Mouse (Mus musculus) erythroid progenitor cell, adult 5-6 weeks (primary cell): ENCODE measurements around the gene Nudt8. TPM values are rescaled to one million over a fixed set of nuclear protein-coding genes. Genes with fewer than 3 reads are reported as not detected.
"Not testable (repeated sequence)": the region's sequence is repeated elsewhere in the genome, so short reads cannot be mapped to it uniquely, and the experiment has no call there.

Source experiments
- ATAC-seq: replicated peaks from 2 replicates; pipeline ENCODE4 v1.8.0; 2016; ENCODE audit warnings: moderate number of reproducible peaks, mild to moderate bottlenecking, moderate TSS enrichment, inconsistent platforms; ENCODE audit not compliant: poor library complexity, low FRiP score, severe bottlenecking
- total RNA-seq, 2 experiments: library from RNA; stranded (forward) in 1 of 2; stranded (reverse) in 1 of 2; fragments of 150-400 nt in 1 of 2; fragments of 186-747, 209-891 nt in 1 of 2; gene quantifications; 2 replicates each; pipeline versions ENCODE4 v1.2.3 to v1.2.4; 2015 to 2017; ENCODE audit warnings: low replicate concordance in 2 of 2

The Nudt8 gene
- total RNA-seq, 2 experiments from 2014 or later: not detected

DNA sequence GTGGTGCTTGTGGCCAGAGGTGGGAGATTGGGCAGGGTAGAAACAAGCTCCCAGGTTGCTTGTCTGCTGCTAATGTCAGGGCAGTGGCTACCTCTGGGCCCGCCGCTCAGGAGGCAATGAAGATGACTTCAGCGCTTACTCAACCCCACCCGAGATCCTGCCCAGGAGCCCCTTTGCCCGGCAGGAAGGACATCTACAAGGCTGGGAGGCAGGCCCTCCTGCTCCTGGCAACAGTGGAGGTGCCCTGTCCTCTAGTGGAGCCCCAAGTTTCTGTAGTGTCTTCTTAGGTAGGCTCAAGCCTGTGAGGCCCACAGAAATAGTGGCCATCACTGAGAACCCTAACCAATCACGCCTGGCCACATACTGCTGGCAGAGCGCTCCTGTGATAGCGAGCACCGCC, 4.7 kb downstream of the Nudt8 start:
- ATAC-seq: no peak

DNA sequence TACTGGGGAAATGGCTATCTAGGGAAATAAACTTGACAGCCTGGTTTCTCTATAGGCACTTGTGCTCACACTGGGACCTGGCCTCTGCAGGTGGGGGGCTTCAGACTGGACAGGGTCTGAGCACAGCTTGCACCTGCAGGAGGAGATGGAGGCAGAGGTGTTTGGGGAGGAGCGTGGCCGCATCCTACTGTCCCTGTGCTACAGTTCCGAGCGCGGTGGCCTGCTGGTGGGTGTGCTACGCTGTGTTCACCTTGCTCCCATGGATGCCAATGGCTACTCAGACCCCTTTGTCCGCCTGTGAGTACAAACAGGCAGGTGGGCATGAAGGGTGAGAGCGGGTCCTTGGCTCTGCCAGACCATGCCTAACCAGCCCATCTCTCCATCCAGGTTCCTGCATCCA, 5.6 kb downstream of the Nudt8 start:
- ATAC-seq: no peak

DNA sequence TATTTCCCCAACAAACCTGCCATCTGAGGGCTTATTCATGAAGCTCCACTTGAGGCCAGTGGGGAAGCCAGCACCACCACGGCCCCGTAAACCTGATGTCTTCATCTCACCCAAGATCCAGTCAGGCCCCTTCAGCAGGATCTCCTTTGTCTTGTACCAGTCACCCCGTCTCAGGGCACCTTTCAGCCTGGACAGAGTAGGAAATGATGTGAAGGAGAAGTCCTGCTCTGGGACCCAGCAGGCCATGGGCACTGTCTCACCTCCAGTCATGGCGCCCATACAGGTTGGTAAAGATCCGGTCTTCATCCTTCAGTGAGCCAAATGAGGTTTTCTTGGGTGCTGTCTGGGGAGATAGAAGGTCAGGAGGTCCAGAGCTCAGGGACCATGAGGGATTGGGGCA, 10.7 kb downstream of the Nudt8 start:
- ATAC-seq: no peak

DNA sequence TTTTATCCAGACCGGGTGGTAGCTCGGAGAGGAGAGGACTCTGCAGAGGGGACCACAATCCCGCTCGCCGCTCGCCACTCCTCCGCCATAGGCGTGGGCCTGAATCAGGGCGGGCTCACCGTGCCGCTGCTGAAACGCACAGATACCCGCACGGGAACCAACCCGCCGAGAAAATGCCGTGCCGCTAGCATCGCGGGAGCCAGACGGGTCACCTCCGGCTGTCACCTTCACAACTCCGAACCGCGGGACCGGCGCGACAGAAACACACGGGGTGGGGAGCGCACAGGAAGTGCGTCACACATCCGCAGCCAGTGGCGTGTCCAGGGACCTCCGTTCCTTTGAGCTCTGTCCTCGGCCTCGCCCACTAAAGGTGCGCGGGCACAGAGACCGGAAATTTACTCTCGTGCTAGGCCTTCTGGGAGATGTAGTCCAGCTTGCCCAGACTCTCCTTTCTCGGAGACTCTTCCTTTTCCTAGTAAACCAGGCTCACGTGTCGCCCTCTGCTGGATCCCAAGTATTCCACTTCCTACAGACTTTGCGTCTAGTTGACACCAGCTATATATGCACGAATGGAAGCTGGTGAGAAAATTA, 12.1 kb downstream of the Nudt8 start, which contains the start of gene Ndufv1:
TSS of gene Ndufv1 (minus strand) at position 375 of the 591 bp plus-strand sequence.
- peak; percentile 94 for ATAC-seq

DNA sequence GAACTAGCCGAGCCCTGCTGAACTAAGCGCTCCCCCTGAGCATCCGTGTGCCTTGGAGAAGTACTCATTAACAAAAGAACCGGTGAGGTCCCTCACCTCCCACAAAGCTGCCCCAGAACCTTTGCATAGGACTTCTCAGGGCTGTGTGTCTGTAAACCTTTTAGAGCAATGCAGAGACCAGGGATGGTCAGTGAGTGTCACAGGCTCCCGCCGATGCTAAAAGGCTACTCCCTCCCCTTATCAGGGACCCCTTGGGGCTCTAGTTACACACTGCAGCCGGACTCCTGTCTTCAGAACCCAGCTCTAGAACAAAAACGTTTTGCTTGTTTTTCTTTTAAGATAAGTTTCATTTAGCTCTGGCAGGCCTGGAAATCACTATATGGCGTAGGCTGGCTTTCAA, 12.7 kb downstream of the Nudt8 start:
- ATAC-seq: peak; percentile 44

DNA sequence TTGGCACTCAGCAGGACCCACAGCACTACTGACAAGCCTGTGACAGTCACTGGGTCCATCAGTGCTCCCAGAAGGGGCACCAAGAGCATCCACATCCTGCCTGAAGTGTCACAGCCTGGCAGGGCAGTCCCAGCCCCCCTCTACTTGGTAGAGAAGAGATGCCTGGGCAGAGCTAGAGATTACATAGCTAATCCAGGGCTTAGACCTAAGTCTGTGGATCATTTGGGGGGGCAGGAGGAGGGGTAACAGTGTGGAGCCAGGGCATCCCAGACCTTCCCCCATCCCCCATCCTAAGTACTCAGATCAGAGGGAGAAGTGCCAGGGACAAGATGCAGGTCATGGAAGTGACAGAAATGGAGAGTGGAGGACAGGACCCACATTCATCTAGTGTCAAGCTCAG, 14.4 kb downstream of the Nudt8 start:
- no peak for ATAC-seq

DNA sequence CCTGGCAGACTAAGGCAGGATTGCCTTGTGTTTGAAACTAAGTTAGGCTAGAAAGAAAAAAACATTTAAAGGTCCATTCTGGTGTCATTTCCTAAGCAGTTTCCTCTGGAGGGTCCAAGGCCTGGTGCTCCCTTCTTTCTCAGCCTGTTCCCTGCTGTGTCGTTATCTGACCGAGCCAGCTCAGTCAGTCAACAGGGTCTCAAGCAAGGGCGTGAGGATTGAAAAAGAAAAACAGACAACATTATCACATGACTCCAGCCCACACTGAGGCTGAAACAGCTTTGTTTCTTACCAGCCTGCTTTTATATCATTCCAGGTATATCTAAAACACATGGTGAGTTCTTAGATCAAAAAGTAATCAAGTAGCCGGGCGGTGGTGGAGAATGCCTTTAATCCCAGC, 15.3 kb downstream of the Nudt8 start:
- no peak for ATAC-seq

DNA sequence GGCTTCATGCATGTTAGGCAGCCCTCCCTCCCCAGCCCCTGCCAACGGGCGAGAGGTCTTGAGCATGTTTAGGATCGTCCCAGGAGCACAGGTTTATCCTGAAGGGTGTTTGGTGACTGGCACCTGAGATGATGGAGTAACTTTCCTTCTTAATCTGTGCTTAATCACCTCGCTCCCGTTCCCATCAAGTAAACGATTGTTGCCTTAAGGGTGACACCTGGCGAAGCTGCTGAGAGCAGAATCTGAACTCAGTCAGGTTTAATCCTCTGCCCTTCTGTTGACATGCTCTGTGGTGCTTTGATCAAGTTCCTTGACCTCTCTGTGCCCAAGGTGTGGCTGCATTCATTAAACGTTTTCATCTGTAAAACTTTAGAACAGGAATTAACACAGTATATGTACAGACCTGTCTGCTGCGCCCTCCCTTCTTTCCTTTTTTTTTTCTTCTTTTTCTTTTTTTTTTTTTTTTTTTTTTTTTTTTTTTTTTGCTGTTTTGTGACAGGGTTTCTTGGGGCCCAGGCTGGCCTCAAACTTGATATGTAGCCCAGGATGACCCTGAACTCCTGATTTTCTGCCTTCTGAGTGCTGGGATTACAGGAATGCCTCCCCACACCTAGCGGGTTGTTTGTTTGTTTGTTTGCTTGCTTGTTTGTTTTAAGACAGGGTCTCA, 17.7 kb downstream of the Nudt8 start:
- no peak for ATAC-seq

DNA sequence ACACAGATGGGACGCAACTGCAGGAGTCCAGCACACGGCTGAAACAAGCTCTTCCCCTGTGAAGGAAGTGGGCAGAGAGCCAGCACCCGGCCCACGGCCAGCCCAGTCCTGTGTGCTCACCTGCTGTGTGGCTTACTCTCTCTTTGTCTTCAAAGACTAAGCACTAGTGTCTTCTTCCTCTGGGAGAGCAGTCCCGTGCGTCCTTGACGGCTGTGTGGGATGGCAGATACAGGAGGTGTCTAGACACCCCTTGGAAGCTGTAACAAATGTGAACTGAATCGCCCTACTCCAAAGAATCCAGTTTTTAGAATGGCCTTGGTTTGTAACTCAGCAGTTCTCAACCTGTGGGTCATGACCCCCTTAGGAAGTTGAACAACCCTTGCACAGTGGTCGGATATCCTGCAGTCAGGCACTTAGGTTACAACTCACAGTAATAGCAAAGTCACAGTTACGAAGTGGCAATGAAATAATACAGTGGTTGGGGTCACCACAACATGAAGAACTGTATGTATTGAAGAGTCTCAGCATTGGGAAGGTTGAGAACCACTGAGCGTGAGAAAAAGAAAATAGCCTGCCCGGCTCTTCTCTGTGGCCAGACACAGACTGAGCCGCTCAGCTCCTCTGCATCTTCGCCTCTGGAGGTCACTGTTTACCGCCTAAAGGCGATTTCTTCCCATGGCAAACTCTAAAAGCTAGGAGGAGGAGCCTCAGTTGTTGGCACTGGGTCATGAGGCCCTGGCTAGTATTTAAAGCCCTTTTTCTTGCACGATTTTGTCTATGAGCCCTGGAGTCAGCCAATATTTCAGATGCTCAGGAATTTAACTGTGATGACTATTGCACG, 18.6 kb downstream of the Nudt8 start:
- ATAC-seq: peak; percentile 94

DNA sequence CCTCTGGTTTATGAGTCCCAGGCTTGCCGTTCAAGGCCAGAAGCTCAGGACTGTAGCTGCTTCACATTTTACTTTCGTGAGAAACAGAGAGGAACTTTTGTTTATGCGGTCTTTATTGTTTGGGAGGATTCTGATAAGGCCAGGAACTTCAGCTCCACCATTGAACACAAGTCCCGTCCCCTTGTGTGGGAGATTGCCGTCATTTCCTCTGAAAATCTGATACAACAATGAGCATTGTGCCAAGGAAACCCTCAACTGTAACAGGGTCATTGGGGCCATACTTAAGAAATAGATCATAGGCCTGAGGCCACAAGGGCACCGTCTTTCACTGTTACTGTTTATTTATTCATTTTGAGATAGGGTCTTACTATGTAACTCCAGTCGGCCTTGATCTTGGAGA, 22.8 kb downstream of the Nudt8 start:
- ATAC-seq: no peak

DNA sequence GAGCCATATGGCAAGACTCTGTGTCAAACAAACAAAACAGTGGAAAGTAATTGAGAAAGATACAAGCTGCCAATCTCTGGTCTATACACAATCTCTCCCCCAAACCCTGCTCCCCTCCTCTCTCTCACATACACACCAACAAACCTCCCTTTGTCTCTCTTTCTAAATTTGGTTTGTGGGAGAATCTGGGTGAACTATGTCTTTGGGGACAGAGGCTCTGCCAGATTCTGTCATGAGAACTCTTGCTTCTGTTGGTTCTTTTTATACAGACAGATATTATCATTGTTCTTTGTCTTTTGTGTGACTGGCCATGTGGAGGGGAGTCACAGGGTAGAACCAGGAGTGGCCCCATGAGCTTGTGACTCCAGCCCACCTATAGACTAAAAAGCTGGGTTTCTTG, 27.2 kb downstream of the Nudt8 start:
- no peak for ATAC-seq

DNA sequence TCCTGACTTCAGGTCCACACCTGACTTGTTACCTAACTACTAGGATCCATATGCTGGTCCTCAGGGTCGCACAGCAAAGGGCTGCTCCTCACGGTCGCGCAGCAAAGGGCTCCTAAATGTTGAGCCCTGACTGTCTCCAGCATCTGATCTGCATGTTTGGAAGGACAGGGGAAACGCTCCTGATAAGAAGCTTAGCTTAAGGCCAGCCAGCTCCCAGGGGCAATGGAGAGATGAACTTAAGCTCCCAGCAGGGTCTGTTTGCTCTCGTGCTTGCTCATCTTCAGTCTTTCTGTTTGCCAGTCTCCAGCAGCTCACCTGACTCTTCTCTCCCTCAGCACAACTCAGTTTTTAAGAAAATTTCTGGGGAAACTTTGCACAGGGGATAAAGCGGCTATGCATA, 32.3 kb downstream of the Nudt8 start:
- ATAC-seq: no peak

DNA sequence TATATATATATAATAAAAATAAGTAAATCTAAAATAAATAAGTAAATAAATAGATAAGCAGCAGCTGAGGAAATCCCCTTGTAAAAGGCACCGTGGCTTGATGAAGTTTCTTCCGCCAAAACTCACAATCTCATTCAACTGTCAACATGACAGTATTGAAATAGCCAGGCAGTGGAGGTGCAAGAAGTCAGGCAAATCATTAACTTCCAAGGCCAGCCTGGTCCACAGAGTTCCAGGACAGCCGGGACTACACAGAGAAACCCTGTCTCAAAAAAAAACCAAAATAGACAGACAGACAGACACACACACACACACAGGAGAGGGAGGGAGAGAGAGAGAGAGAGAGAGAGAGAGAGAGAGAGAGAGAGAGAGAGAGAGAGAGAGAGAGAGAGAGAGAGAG, 32.9 kb downstream of the Nudt8 start:
- ATAC-seq: no peak

DNA sequence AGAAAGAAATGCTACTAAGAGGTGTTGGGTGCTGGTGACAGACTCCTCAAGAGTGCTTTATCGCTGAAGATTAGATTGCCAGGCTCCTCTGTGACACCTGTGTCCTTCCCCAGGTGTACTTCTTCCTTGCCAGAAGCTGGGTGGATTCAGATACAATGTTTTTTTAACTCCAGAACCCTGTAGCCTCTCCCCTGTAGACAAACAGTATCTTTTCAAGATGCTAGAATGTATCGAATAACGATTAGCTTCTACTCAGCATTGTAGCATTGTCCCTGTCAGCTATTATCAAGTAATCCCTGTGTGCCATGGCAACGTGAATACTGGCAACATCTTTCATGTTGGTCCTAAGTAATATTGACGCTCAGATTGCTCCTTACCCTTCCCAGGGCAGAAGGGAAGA, 33.4 kb downstream of the Nudt8 start:
- no peak for ATAC-seq

DNA sequence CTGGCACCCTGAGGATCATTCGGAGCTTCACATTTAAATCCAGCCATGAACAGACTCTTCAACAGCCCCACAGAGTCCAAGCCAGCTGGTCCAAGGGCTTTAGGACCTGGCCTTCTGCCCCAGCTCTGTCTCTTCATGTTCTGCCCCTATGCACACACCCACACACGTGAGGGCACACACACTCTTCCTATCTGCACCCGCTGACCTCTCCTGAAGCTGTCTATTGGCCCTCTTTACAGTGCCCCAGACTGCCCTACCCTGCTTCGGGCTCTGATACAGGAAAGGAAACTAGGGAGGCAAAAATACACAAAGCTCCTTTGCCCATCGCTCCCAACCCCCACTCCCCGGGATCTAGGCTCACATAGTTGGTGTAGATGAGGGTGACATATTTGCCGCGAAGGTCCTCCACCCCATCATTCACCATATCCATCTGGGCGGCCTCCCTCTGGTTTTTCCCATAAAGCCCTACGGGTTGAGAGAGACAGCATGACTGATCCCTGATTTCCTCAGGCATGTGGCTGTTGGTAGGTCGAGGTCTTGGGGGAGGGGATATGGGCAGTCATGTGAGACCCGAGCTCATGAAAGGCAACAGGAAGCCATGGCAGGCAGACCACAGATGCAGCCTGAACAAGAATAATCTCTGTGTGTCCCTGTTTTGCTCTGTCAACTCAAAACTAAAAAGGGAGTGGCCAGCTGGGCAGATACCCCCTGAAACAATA, 36.1 kb downstream of the Nudt8 start:
- no peak for ATAC-seq

DNA sequence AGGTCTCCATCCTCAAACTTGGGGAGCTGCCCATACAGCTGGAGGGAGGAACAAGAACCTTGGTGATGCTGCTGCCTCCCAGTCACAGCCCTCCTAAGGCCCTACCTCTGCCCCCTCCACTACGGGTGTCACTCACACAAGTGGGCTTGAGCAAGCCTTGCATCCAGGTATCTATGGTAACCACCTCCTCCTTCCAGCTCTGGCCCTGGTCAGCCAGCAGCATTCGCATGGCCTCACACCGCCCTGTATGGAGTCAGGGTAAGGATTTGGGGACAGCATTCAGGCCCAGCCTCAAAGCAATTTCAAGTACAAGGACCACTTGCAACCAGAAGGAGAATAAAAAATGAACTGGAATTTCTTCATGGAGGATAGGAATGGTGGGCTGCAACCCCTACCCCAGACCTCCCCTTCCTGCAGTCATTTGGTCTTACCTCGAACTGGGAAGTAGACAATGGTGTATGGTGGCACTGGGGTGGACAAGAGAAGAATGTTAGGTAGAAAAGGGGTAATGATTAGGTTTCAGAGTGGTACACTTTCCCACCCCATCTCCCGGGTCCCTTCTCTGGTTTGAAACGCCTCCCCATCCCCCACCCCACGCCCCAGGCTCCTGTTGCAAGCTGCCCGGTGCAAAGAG, 36.9 kb downstream of the Nudt8 start:
- not testable (repeated sequence) for ATAC-seq

DNA sequence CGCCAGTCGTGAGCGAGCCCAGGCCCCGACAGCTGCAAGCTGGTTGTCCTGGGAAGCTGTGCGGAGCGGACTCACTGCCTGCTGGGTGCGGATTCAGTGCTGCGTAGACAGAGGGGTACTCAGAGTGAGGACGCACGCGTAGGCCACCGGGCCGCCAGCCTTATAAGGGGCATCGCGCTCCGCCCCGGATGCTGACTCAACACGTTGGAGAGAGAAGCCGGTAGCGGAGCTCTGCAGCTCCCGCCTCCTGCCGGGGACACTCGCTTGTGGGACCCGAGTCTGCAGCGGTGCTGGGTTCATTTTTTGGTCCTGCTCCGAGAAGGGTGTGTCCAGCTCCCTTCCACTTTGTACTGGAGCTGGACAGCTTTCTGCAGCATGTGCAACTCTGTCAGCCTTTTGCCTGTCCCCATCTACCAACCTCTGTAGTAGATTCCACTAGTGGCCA, 37.4 kb downstream of the Nudt8 start, which contains the start of gene Gstp1:
TSS of gene Gstp1 (minus strand) at position 198 of the 445 bp plus-strand sequence.
- peak; percentile 89 for ATAC-seq

DNA sequence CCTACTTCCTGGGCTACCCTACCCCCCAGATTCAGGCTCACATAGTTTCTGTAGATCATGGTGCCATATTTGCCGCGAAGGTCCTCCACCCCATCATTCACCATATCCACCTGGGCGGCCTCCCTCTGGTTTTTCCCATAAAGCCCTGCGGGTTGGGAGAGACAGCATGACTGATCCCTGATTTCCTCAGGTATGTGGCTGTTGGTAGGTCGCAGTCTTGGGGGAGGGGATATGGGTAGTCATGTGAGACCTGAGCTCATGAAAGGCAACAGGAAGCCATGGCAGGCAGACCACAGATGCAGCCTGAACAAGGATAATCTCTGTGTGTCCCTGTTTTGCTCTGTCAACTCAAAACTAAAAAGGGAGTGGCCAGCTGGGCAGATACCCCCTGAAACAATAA, 40.6 kb downstream of the Nudt8 start:
- ATAC-seq: not testable (repeated sequence)

DNA sequence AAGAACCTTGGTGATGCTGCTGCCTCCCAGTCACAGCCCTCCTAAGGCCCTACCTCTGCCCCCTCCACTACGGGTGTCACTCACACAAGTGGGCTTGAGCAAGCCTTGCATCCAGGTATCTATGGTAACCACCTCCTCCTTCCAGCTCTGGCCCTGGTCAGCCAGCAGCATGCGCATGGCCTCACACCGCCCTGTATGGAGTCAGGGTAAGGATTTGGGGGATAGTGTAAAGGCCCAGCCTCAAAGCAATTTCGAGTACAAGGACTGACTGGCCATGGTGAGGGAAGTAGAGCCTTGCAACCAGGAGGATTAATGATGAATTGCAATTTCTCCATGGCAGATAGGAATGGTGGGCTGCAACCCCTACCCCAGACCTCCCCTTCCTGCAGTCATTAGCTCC, 41.1 kb downstream of the Nudt8 start:
- not testable (repeated sequence) for ATAC-seq

DNA sequence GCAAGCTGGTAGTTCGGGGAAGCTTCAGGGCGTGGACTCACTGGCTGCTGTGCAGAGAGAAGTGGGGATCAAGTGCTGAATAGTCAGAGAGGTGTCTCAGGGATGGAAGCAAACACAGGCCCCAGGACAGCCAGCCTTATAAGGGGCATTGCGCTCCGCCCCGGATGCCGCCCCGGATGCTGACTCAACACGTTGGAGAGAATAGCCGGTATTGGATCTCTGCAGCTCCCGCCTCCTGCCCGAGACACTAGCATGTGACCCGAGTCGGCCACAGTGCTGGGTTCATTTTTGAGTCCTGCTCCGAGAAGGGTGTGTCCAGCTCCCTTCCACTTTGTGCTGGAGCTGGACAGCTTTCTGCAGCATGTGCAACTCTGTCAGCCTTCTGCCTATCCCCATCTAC, 41.7 kb downstream of the Nudt8 start:
- ATAC-seq: no peak
